Mouse (Mus musculus): ENCODE measurements around the gene Taf15.

DNA sequence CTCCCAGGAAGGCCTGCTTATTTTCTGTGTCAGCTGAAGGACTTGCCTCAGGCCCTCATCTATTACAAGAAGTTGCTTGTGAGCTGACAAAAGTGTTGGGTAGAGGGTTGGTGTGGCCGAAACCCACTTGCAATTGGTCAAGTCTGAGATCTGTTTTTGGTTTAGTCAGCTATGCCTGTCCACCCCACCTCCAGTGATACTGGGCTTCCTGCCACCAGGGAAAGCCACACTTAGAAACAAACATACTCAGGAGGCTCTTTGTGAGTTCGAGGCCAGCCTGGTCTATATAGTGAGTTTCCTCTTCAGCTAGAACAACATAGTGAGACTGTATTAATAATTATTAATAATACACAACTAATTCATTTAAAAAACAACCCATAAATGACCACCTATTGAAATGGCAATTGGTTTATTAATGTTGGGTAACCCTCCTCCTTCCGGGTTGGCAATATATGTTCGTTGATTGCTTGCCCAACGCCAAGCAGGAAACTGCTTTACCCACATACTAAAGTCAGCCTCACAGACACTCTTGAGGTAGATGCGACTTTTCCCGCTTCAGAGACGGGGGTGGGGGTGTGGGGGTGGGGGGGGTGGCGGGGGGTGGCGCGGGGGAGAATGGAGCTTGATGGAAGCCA lies 33.3 kb upstream of the Taf15 start:
- TF ChIP-seq CTCF (conservative IDR thresholded peaks at IDR 0.05; ENCODE audit: insufficient read depth, insufficient read length, low read depth, low read length) = no peak
- TF ChIP-seq POLR2A (IDR thresholded peaks at IDR 0.05; ENCODE audit: low read depth, low read length) = no peak

Data from kidney, adult 2 months (tissue).